Mouse (Mus musculus) heart, postnatal 0 days (tissue): ENCODE results near the gene Tmem144.

Source experiments
- CTCF ChIP-seq: IDR thresholded peaks from 2 replicates; pipeline ENCODE4 v1.5.1; 2016; ENCODE audit warnings: antibody characterized with exemption, control low read depth, low read depth
- EP300 ChIP-seq: IDR thresholded peaks from 2 replicates; pipeline ENCODE4 v1.6.1; 2016; ENCODE audit warnings: antibody characterized with exemption, low read depth

DNA sequence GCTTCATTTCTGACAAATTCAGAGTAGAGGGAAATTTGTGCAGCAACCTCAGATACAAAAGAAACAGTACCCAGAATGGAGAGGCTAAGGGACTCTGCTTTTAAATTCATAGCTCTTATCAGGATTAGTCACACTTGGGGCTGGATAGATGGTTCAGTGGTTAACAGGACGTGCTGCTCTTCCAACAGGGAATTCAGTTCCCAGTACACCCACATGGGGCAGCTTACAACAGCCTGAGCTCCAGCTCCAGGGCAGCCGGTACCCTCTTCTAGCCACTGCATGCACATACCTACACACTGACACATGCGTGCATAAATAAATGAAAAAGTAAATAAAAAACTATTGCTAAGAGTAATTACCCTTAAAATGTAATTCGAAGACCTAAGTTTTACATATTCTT is 36.3 kb downstream of the Tmem144 start:
- no peak for TF ChIP-seq CTCF
- TF ChIP-seq EP300: no peak
